Mouse (Mus musculus) thymus, adult 2 months (tissue): ENCODE data around the gene Prtn3. TPM values are rescaled to one million over a fixed set of nuclear protein-coding genes. Genes with fewer than 3 reads are reported as not detected.

ENCODE experiments used
- DNase-seq: peaks from one replicate; pipeline ENCODE4 v3.0.0; 2021
- H3K27ac ChIP-seq: fragments of 200-500 bp; 2 replicates; pipeline ENCODE4 v1.5.1; 2012; ENCODE audit warnings: low read length, control low read depth; ENCODE audit not compliant: control insufficient read depth, insufficient read depth
- H3K27me3 ChIP-seq: fragments of 200-500 bp; 2 replicates; pipeline ENCODE4 v1.6.1; 2012; ENCODE audit warnings: mild to moderate bottlenecking, low read length, moderate library complexity, mixed read lengths; ENCODE audit not compliant: control insufficient read depth, insufficient read depth
- H3K36me3 ChIP-seq: fragments of 200-500 bp; 2 replicates; pipeline ENCODE4 v1.6.1; 2012; ENCODE audit warnings: mild to moderate bottlenecking, low read length, moderate library complexity; ENCODE audit not compliant: control insufficient read depth, insufficient read depth
- H3K4me1 ChIP-seq: fragments of 200-500 bp; replicated peaks from 2 replicates; pipeline ENCODE4 v1.6.1; 2012; ENCODE audit warnings: low read length; ENCODE audit not compliant: control insufficient read depth, insufficient read depth
- H3K4me3 ChIP-seq: fragments of 200-500 bp; 2 replicates; pipeline ENCODE4 v1.5.1; 2012; ENCODE audit warnings: mild to moderate bottlenecking, low read length, control low read depth, moderate library complexity; ENCODE audit not compliant: control insufficient read depth, insufficient read depth
- CTCF ChIP-seq: fragments of 200-500 bp; IDR thresholded peaks from 2 replicates; pipeline ENCODE4 v1.5.1; 2012; ENCODE audit warnings: mild to moderate bottlenecking, control low read depth, low read length, moderate library complexity, borderline replicate concordance; ENCODE audit not compliant: control insufficient read depth, poor library complexity, insufficient read depth; ENCODE audit errors: extremely low read depth
- POLR2A ChIP-seq: fragments of 200-500 bp; IDR thresholded peaks from 2 replicates; pipeline ENCODE4 v1.6.1; 2012; ENCODE audit warnings: mild to moderate bottlenecking, low read length, control low read depth, moderate library complexity; ENCODE audit not compliant: control insufficient read depth, poor library complexity, insufficient read depth; ENCODE audit errors: extremely low read depth
- WGBS: fragments of 180-500 bp; shearing (Covaris S2); methylation state at CpG from one replicate; pipeline ENCODE4 v1.1.7; 2018; 5-methylcytosine and 5-hydroxymethylcytosine counted together
- polyA plus RNA-seq: library from polyadenylated mRNA; depleted of rRNA; stranded (reverse); fragments of >200 nt; gene quantifications from 2 replicates; pipeline ENCODE4 v1.2.3, GENCODE M21; 2012; rRNA removed

The Prtn3 gene
- polyA plus RNA-seq, 1 experiment = 5.3 TPM

DNA sequence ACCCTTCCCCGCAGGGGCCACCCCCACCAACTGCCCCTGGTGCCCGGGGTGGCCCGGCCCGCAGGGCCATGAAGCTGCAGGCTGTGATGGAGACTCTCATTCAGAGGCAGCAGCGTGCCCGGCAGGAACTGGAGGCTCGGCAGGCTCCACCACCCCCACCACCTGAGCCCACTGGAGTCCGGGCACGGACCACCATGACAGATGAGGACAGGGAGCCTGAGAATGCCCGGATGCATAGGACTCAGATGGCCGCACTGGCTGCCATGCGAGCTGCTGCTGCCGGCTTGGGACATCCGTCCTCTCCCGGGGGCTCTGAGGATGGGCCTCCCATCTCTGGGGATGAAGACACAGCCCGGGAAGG, 56.5 kb downstream of the Prtn3 start:
- Histone ChIP-seq H3K36me3 (no peaks in the 10 kb centered on the region), H3K4me1 (peaks cover 13% of the 10 kb centered on the region), H3K4me3 (no peak overlapping the region), H3K27ac (no peak overlapping the region), H3K27me3 (no peaks in the 10 kb centered on the region)
- DNase-seq = no peak
- TF ChIP-seq CTCF (no peak), POLR2A (no peak)
- WGBS = 95% methylated on average over 16 of the region's 16 CpGs

DNA sequence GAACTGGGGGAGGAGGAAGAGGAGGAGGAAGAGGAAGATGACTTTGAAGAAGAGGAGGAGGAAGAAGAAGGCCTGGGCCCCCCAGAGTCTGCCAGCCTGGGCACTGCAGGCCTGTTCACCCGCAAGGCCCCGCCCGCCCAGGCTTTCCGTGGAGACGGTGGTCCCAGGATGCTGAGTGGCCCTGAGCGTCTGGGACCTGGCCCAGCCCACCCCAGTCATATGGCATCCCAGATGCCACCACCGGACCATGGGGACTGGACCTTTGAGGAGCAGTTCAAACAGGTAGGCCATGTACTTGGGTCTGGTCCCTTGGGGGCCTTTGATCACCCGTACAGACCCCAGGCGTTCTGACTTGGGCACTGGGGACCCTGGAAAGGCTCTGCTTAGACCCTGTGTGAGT, 57.5 kb downstream of the Prtn3 start:
- TF ChIP-seq CTCF (no peak), POLR2A (no peak)
- Histone ChIP-seq H3K36me3 (no peaks in the 10 kb centered on the region), H3K27ac (no peak overlapping the region), H3K4me3 (no peak overlapping the region), H3K4me1 (peaks cover 14% of the 10 kb centered on the region), H3K27me3 (no peaks in the 10 kb centered on the region)
- no peak for DNase-seq
- WGBS = 95% methylated on average over 9 of the region's 9 CpGs

DNA sequence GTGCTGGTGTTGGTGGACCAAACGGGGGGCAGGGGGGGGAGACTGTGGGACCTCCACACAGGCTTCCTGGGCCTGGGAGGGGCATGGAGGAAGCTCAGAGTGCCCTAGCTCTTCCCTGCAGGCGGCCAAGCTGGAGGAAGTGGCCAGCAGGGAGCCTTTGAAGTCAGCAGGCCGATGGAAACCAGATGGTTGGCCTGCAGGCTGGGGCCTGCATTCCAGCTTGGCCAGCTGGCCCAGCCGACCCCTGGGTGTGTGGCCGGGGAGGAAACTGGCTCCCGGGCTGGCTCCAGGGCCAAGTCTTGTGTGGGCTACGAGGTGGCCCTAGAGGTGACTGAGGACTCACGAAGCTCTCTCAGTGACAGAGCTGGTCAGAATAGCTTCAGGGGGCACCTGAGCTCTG, 58.5 kb downstream of the Prtn3 start:
- TF ChIP-seq CTCF = no peak
- no peak for TF ChIP-seq POLR2A
- 63% methylated on average over 8 of the region's 8 CpGs for WGBS
- Histone ChIP-seq H3K4me3 (no peak overlapping the region), H3K36me3 (no peaks in the 10 kb centered on the region), H3K27ac (no peak overlapping the region), H3K27me3 (no peaks in the 10 kb centered on the region), H3K4me1 (peaks cover 21% of the 10 kb centered on the region)
- no peak for DNase-seq

Other genes with a start within 250 kb of the Prtn3 start
- gene Shc2, start 236.6 kb upstream of the Prtn3 start, polyA plus RNA-seq = 1.2 TPM in 2 replicates
- gene Odf3l2, start 228.7 kb upstream of the Prtn3 start, polyA plus RNA-seq = 0.18 and 0.23 TPM in 2 replicates
- gene Madcam1, start 209.9 kb upstream of the Prtn3 start, polyA plus RNA-seq = 2.9 and 4.0 TPM in 2 replicates
- gene Tpgs1, start 205.1 kb upstream of the Prtn3 start, polyA plus RNA-seq = 92.1 and 92.3 TPM in 2 replicates
- 309 and 321 TPM in 2 replicates for gene Cdc34, start 192.3 kb upstream of the Prtn3 start, polyA plus RNA-seq
- gene Gzmm, start 185.5 kb upstream of the Prtn3 start, polyA plus RNA-seq = 0.57 and 1.2 TPM in 2 replicates
- 345 and 396 TPM in 2 replicates for gene Bsg, start 170.0 kb upstream of the Prtn3 start, polyA plus RNA-seq
- 3.1 and 4.7 TPM in 2 replicates for gene Hcn2, start 157.8 kb upstream of the Prtn3 start, polyA plus RNA-seq
- gene Polrmt, start 127.9 kb upstream of the Prtn3 start, polyA plus RNA-seq = 104 and 109 TPM in 2 replicates
- not detected in 2 replicates for gene Fgf22, start 119.4 kb upstream of the Prtn3 start, polyA plus RNA-seq
- gene Rnf126, start 107.5 kb upstream of the Prtn3 start, polyA plus RNA-seq = 375 and 472 TPM in 2 replicates
- gene Fstl3, start 97.2 kb upstream of the Prtn3 start, polyA plus RNA-seq = 15.9 and 17.1 TPM in 2 replicates
- 23.4 and 30.1 TPM in 2 replicates for gene Prss57, start 83.5 kb upstream of the Prtn3 start, polyA plus RNA-seq
- 63.7 and 87.8 TPM in 2 replicates for gene Palm, start 80.9 kb upstream of the Prtn3 start, polyA plus RNA-seq
- gene Misp, start 53.5 kb upstream of the Prtn3 start, polyA plus RNA-seq = 6.6 and 6.8 TPM in 2 replicates
- 583 and 703 TPM in 2 replicates for gene Ptbp1, start 20.0 kb upstream of the Prtn3 start, polyA plus RNA-seq
- gene Plppr3, start 158 bp downstream of the Prtn3 start, polyA plus RNA-seq = 1.1 and 1.9 TPM in 2 replicates
- gene Elane, start 11.8 kb downstream of the Prtn3 start, polyA plus RNA-seq = 3.7 and 8.9 TPM in 2 replicates
- gene Cfd, start 16.4 kb downstream of the Prtn3 start, polyA plus RNA-seq = 1,248 and 1,398 TPM in 2 replicates
- gene Med16, start 34.4 kb downstream of the Prtn3 start, polyA plus RNA-seq = 103 and 121 TPM in 2 replicates
- gene Gm26602, start 36.4 kb downstream of the Prtn3 start, polyA plus RNA-seq = not detected in 2 replicates
- 5.8 and 7.5 TPM in 2 replicates for gene Kiss1r, start 42.5 kb downstream of the Prtn3 start, polyA plus RNA-seq
- gene R3hdm4, start 46.7 kb downstream of the Prtn3 start, polyA plus RNA-seq = 279 and 303 TPM in 2 replicates
- gene Arid3a, start 52.6 kb downstream of the Prtn3 start, polyA plus RNA-seq = 12.5 and 13.5 TPM in 2 replicates
- gene Wdr18, start 85.7 kb downstream of the Prtn3 start, polyA plus RNA-seq = 68.1 and 74.5 TPM in 2 replicates
- 0.07 and 0.14 TPM in 2 replicates for gene Grin3b, start 96.2 kb downstream of the Prtn3 start, polyA plus RNA-seq
- gene Tmem259, start 109.9 kb downstream of the Prtn3 start, polyA plus RNA-seq = 540 and 566 TPM in 2 replicates
- 239 and 245 TPM in 2 replicates for gene Cnn2, start 114.1 kb downstream of the Prtn3 start, polyA plus RNA-seq
- gene Abca7, start 122.0 kb downstream of the Prtn3 start, polyA plus RNA-seq = 79.5 and 83.5 TPM in 2 replicates
- gene Arhgap45, start 142.2 kb downstream of the Prtn3 start, polyA plus RNA-seq = 1,362 and 1,504 TPM in 2 replicates
- gene Polr2e, start 165.3 kb downstream of the Prtn3 start, polyA plus RNA-seq = 211 and 226 TPM in 2 replicates
- 517 and 598 TPM in 2 replicates for gene Gpx4, start 172.7 kb downstream of the Prtn3 start, polyA plus RNA-seq
- 127 and 138 TPM in 2 replicates for gene Sbno2, start 231.1 kb downstream of the Prtn3 start, polyA plus RNA-seq
- 265 and 270 TPM in 2 replicates for gene Stk11, start 241.3 kb downstream of the Prtn3 start, polyA plus RNA-seq